Mouse (Mus musculus) gastrocnemius, postnatal 25 days (tissue): ENCODE measurements around the gene Rsad2. TPM values are rescaled to one million over a fixed set of nuclear protein-coding genes. Genes with fewer than 3 reads are reported as not detected.

Source experiments
- DNase-seq: peaks from one replicate; pipeline ENCODE4 v3.0.0; 2022
- microRNA-seq, 2 experiments: library from miRNA; unstranded; fragments of <30 nt; microRNA quantifications; one replicate each; pipeline ENCODE4 v1.2.0; 2021; ENCODE audit warnings: borderline replicate concordance in 2 of 2
- total RNA-seq, 2 experiments: library from RNA; stranded (reverse); gene quantifications; 1 replicate in 1 of 2; 2 replicates in 1 of 2; pipeline ENCODE4 v1.2.3; 2021

Rsad2 gene
- total RNA-seq, 2 experiments from 2014 or later, result 0.72 to 0.99 TPM

DNA sequence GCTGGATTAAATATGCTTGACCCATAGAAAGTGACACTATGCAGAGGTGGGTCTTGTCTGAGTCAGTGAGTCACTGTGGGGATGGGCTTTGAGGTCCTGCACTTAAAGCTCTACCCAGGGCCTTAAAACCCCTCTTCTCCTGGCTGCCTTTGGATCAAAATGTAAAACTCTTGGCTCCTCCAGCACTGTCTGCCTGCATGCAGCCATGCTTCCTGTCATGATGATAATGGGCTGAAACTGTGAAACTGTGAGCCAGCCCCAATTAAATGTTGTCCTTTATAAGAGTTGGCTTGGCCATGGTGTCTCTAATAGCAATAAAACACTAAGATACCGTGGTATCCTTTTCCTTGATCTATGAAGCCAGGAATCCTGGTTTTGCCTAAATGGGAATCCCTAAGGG is 55.0 kb downstream of the Rsad2 start:
- DNase-seq, result no peak

DNA sequence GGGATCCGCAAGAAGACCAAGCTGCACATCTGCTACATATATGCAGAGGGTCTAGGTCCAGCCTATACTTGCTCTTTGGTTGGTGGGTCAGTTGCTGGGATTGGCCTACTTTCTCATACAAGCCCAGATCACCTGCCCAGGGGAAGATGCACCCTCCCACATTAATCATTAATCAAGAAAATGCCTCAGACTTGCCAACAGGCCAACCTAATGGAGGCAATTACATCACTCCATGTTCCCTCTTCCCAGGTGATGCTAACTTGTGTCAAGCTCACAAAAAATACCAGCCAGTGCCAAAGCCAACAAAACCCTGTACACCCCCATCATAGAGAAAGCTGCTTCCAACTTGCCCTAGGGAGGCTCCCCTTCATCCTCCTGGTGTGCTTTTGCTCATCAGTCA is 55.5 kb downstream of the Rsad2 start:
- no peak for DNase-seq

DNA sequence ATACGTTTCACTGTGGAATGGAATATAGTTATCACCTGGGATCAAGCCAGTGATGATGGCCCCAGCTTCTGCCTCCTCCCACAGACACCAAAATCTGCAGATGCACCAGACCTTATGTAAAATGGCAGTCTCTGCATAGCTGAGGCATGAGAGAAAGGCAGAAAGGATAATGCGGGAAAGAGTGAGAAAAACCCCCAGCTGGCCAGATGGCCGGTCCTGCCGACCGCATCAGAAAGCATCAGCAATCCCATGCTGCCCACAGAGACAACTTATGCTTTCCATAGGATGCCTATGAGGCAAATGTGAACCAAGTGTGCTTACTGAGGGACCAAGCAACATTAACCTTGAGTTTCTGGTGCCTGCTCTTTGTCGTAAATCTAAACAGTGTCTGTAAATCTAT is 56.9 kb downstream of the Rsad2 start:
- DNase-seq, result no peak

DNA sequence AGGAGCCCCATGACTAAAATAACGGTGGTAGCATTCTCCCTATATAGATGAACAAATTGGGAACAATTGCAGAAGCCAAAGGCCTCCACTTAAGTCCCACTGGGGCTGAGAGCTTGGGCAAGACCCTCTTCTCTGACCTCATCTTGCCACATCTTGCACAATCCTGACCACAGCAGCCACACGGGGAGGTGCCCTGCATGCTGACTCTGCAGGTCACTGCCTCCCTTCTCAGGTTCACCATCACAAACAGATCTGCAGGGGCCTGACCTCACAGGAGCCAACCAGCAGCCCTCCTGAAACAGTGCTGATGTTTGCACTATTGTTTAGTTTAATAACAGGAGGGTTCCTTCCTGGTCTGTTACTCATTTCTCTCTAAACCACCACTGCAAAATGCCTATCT is 57.7 kb downstream of the Rsad2 start:
- DNase-seq, result no peak

DNA sequence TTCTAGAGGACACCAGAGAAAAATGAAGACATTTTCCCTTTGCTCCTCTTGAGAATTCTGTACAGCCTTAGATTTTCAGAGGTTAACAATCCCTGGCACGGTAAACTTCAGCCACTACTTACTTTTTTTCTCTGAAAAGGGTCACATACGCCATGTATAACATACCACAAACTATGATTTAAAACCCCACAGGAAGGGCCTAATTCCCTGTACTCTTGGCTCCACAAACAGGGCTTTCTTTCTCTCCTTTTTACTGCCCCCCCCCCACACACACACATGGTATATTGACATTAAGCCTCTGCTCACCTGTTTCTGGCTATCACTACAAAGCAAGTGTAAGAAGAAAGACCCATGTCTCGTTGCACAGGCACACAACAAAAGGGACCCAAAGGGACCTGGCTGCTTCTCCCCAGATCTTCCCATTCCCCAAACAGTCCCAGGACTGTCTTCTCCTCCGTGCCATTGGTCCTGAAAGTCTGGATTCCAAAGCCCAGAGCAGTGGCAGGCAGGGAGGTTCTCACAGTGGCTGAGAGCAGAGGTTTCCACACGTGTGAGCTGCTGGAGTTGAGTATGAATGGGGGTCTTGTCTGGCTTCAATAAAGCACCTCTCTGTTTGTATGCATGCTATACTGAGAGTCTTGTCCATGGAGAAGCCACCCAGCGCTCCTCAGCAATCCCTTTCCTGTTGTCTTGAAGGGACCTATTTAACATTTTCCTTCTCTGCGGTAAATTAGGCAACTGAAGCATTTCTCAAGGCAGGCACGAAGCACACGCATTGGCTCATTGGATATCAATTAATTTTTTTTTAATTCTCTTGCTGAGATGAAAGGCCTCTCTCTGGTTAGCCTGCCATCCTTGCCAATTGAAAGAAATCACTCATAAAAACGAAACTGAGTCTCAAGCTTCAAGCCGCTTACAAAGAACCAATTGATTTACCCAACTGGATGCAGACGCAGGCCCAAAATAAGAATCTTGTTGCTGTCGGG is 61.5 kb downstream of the Rsad2 start:
- no peak for DNase-seq

DNA sequence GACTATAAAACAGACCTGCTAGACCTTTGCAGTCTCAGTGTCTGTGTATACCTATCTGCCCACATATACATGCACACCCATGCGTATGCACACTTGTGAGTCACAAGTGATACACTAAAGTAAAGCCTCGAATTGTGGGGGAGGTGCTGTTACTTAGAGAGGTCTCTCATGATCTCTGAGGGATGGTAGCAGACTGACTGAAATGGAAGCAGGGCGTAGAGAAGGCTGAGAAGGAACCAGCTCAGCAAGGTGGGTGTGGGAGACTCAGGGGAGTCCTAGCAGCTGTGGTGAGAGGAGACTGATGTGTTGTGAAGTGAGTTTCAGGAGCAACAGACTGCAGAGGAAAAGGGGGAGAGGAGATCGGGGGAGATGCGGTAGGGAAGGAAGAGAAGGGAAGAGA is 63.0 kb downstream of the Rsad2 start:
- no peak for DNase-seq

Small RNA genes within 50 kb of the gene (microRNA-seq; reads per million reads assigned to microRNA genes)
- 3.4 to 4.4 reads per million in 2 experiments for gene Mir6538

Other genes starting within 250 kb of the Rsad2 start
- gene Rnf144a, start 41.2 kb downstream of the Rsad2 start, total RNA-seq, result 1 to 10 TPM; 7.0 to 8.7 TPM
- gene Cmpk2, start 12.8 kb upstream of the Rsad2 start, total RNA-seq, result 1 to 10 TPM; 1.7 to 1.9 TPM